Mouse (Mus musculus) kidney, adult 2 months (tissue): ENCODE results near the gene Gm42417. TPM values are rescaled to one million over a fixed set of nuclear protein-coding genes. Genes with fewer than 3 reads are reported as not detected.

Source experiments
- DNase-seq: peaks from one replicate; pipeline ENCODE4 v3.0.0; 2021
- H3K27ac ChIP-seq: fragments of 200-500 bp; 2 replicates; pipeline ENCODE4 v1.5.1; 2012; ENCODE audit warnings: low read depth, low read length, control low read depth, inconsistent platforms; ENCODE audit not compliant: insufficient read depth
- H3K27me3 ChIP-seq: fragments of 200-500 bp; replicated peaks from 2 replicates; pipeline ENCODE4 v1.6.1; 2012; ENCODE audit warnings: mild to moderate bottlenecking, moderate library complexity, low read length, inconsistent platforms; ENCODE audit not compliant: control insufficient read depth, insufficient read depth
- H3K36me3 ChIP-seq: fragments of 200-500 bp; 2 replicates; pipeline ENCODE4 v1.6.1; 2012; ENCODE audit warnings: mild to moderate bottlenecking, moderate library complexity, low read length, inconsistent platforms; ENCODE audit not compliant: control insufficient read depth, insufficient read depth
- H3K4me1 ChIP-seq: fragments of 200-500 bp; 2 replicates; pipeline ENCODE4 v1.6.1; 2011; ENCODE audit warnings: low read length; ENCODE audit not compliant: control insufficient read depth, insufficient read depth
- H3K4me3 ChIP-seq: fragments of 200-500 bp; 2 replicates; pipeline ENCODE4 v1.5.1; 2011; ENCODE audit warnings: mild to moderate bottlenecking, low read depth, low read length, control low read depth; ENCODE audit not compliant: insufficient read depth
- CTCF ChIP-seq: fragments of 200-500 bp; conservative IDR thresholded peaks from 2 replicates; pipeline ENCODE4 v1.5.1; 2011; ENCODE audit warnings: low read depth, mild to moderate bottlenecking, control low read depth, low read length, moderate library complexity, mixed read lengths; ENCODE audit not compliant: insufficient read depth, insufficient read length
- POLR2A ChIP-seq: fragments of 200-500 bp; IDR thresholded peaks from one replicate; pipeline ENCODE4 v1.6.1; 2011; ENCODE audit warnings: low read depth, low read length, control low read depth
- WGBS: fragments of 180-500 bp; shearing (Covaris S2); methylation state at CpG from one replicate; pipeline ENCODE4 v1.1.7; 2018; 5-methylcytosine and 5-hydroxymethylcytosine counted together
- polyA plus RNA-seq: library from polyadenylated mRNA; depleted of rRNA; stranded (reverse); fragments of >200 nt; gene quantifications from 2 replicates; pipeline ENCODE4 v1.2.3, GENCODE M21; 2012; rRNA removed

Gene Gm42417
- polyA plus RNA-seq = not detected in 2 replicates

DNA sequence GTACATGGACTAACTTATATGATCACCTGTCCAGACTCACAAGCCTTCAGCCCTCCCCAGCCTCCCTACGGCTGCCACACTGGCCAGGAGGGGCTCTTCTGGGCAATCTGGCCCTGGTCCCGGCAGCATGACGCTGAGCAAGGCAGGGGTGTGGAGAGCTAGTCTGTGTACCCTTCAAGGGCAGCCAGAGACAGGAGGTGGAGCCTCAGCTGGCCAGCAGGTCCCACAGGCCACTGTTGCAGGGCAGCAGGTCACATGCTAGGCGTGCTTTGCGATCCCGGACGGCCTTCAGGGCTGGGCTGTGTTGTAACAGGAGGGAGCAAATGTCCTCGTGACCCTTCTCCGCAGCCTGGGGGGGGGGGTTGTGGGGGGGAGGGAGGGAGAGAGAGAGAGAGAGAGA is at the start of gene Gm42417:
Gm42417 (minus strand) TSS at position 244 of the 400 bp plus-strand sequence.
- H3K4me3 ChIP-seq = no peak within 1 kb of the TSS
- peak; percentile 95 for DNase-seq
- no peaks in the 10 kb centered on the region for H3K36me3 ChIP-seq

DNA sequence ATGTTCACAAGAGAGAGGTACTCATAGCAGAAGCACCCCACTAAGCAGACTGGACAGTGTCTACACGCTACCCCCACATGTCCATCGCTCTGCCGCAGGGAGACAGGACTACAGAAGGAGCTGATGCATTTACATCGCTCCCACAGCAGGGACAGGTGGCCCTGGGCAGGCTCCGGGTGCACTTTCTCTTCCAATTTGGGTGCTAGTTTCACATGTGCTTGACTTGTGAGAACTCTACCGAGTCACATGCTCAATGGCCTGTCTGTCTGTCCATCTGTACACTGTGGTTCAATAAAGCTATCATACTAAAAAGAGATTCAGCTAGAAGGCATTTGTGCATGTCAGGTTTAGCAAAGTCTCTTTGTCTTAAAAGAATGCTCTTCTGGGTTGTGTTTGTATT is 48.6 kb upstream of the Gm42417 start:
- Histone ChIP-seq H3K27ac (no peak overlapping the region), H3K27me3 (no peaks in the 10 kb centered on the region), H3K4me3 (no peak overlapping the region), H3K36me3 (no peaks in the 10 kb centered on the region), H3K4me1 (peaks cover 7% of the 10 kb centered on the region; the same call in 1 of the 2 replicates)
- no peak for TF ChIP-seq CTCF
- WGBS = 93% methylated on average over 6 of the region's 6 CpGs
- DNase-seq = no peak

More for the DNA sequence above, at the start of gene Gm42417:
- H3K4me1 ChIP-seq = peaks cover 14% of the 10 kb centered on the region; the same call in 1 of the 2 replicates
- 21% methylated on average over 9 of the region's 9 CpGs for WGBS
- peak within 1 kb of the TSS; percentile 74 for H3K27ac ChIP-seq
- TF ChIP-seq POLR2A (no peak), CTCF (no peak)
- H3K27me3 ChIP-seq = no peaks in the 10 kb centered on the region

- 77% methylated on average over 4 of the region's 4 CpGs for WGBS
- no peak overlapping the region for H3K27ac ChIP-seq
- DNase-seq = no peak
- TF ChIP-seq POLR2A = no peak
- H3K4me3 ChIP-seq = no peak overlapping the region
- H3K36me3 ChIP-seq = no peaks in the 10 kb centered on the region
- H3K27me3 ChIP-seq = no peaks in the 10 kb centered on the region
- peaks cover 7% of the 10 kb centered on the region; the same call in 1 of the 2 replicates for H3K4me1 ChIP-seq
These were observed 47.1 kb upstream of the Gm42417 start for GRCm38 (mm10) chr1:36586288-36586687.

- DNase-seq = no peak
- Histone ChIP-seq H3K4me3 (no peak overlapping the region), H3K36me3 (no peaks in the 10 kb centered on the region), H3K27me3 (no peaks in the 10 kb centered on the region), H3K4me1 (peaks cover 18% of the 10 kb centered on the region; the same call in 1 of the 2 replicates), H3K27ac (no peak overlapping the region)
- TF ChIP-seq CTCF = no peak
- TF ChIP-seq POLR2A = no peak
- 80% methylated on average over 8 of the region's 8 CpGs for WGBS
These were observed 44.3 kb upstream of the Gm42417 start for GRCm38 (mm10) chr1:36583408-36584116.

DNA sequence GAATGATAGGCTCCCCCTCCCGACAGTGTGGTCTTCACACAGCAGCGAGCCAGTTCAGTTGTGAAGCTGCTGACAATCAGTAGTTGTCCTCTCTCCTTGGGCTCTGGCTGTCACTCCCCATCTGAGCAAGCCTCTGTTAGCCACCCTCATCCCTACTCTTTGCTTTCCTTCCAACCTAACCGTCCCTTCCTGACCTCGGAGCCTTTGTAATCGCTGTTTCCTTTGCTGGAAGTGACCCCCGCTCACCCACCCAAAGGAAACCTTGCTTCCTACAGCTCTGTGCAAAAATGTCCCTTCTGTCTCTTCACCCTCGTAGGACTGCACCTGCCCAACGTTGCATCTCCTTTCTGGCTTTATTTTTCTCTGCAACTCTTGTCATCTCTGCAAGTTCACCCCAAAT is 43.0 kb upstream of the Gm42417 start:
- no peak for DNase-seq
- Histone ChIP-seq H3K36me3 (no peaks in the 10 kb centered on the region), H3K4me1 (peaks cover 15% of the 10 kb centered on the region; the same call in 1 of the 2 replicates), H3K27me3 (no peaks in the 10 kb centered on the region), H3K27ac (no peak overlapping the region), H3K4me3 (no peak overlapping the region)
- TF ChIP-seq CTCF = no peak
- no peak for TF ChIP-seq POLR2A
- 80% methylated on average over 8 of the region's 8 CpGs for WGBS

DNA sequence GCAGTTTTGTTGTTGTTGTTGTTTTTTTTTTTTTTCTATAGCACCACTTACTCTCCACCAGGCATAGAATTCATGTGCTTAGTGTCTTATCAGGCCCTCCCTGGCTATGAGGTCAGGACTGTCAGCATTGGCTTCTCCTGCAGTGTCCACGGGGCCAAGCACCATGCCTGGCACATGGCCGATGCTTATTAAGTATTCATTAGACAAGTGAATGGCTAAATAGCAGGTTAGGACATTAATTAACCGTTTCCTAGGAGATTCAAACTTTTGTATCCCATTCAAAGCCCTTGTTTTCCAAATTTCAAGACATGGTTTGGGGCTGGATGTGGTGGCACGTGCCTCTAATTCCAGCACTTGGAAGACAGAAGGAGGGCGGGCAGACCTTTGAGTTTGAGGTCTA is 42.0 kb upstream of the Gm42417 start:
- Histone ChIP-seq H3K4me1 (peaks cover 15% of the 10 kb centered on the region; the same call in 1 of the 2 replicates), H3K36me3 (no peaks in the 10 kb centered on the region), H3K27ac (no peak overlapping the region), H3K4me3 (no peak overlapping the region), H3K27me3 (no peaks in the 10 kb centered on the region)
- TF ChIP-seq POLR2A (no peak), CTCF (no peak)
- 70% methylated on average over 5 of the region's 5 CpGs for WGBS
- DNase-seq = no peak

GRCm38 (mm10) chr1:36580384-36581207 is 41.4 kb upstream of the Gm42417 start:
- H3K4me1 ChIP-seq = peaks cover 15% of the 10 kb centered on the region; the same call in 1 of the 2 replicates
- H3K36me3 ChIP-seq = no peaks in the 10 kb centered on the region
- no peak for TF ChIP-seq CTCF
- TF ChIP-seq POLR2A = peak; percentile 7
- peak; percentile 38 for DNase-seq
- H3K27ac ChIP-seq = peak overlapping the region; percentile 43; the same call in 1 of the 2 replicates
- WGBS = 8% methylated on average over 17 of the region's 17 CpGs
- H3K27me3 ChIP-seq = no peaks in the 10 kb centered on the region
- H3K4me3 ChIP-seq = peak overlapping the region; percentile 27
